Mouse (Mus musculus) forebrain, embryonic 14.5 days (tissue): Measurements from ENCODE around the gene Bcas3. TPM values are rescaled to one million over a fixed set of nuclear protein-coding genes. Genes with fewer than 3 reads are reported as not detected.

ENCODE experiments used
- ATAC-seq: fragments of 200-750 bp; cut with Nextera tagmentation; 2 replicates; pipeline ENCODE4 v1.8.0; 2017; ENCODE audit warnings: mild to moderate bottlenecking, moderate library complexity
- DNase-seq: peaks from one replicate; pipeline ENCODE4 v3.0.0-alpha.2; 2015; ENCODE audit warnings: low spot score
- H3K27ac ChIP-seq: fragments of 300-500 bp; sonication (generic); 2 replicates; pipeline ENCODE4 v1.5.1; 2014; ENCODE audit warnings: low read depth, mild to moderate bottlenecking, control low read depth, low read length, moderate library complexity
- H3K27me3 ChIP-seq: fragments of 300-500 bp; sonication (generic); replicated peaks from 2 replicates; pipeline ENCODE4 v1.6.1; 2014; ENCODE audit warnings: low read length, control low read depth, mixed read lengths; ENCODE audit not compliant: control insufficient read depth, insufficient read depth
- H3K36me3 ChIP-seq: fragments of 300-500 bp; sonication (generic); 2 replicates; pipeline ENCODE4 v1.6.1; 2014; ENCODE audit warnings: low read length, control low read depth; ENCODE audit not compliant: control insufficient read depth, insufficient read depth
- H3K4me1 ChIP-seq: fragments of 300-500 bp; sonication (generic); 2 replicates; pipeline ENCODE4 v1.6.1; 2014; ENCODE audit warnings: antibody characterized with exemption, low read length, control low read depth; ENCODE audit not compliant: control insufficient read depth, insufficient read depth
- H3K4me2 ChIP-seq: fragments of 300-500 bp; sonication (generic); 2 replicates; pipeline ENCODE4 v1.6.1; 2014; ENCODE audit warnings: mild to moderate bottlenecking, control low read depth, low read length
- H3K4me3 ChIP-seq: fragments of 300-500 bp; sonication (generic); 2 replicates; pipeline ENCODE4 v1.5.1; 2014; ENCODE audit warnings: low read depth, low read length, control low read depth
- H3K9ac ChIP-seq: fragments of 300-500 bp; sonication (generic); 2 replicates; pipeline ENCODE4 v1.6.1; 2014; ENCODE audit warnings: mild to moderate bottlenecking, low read length, control low read depth, moderate library complexity
- H3K9me3 ChIP-seq: fragments of 300-500 bp; sonication (generic); replicated peaks from 2 replicates; pipeline ENCODE4 v1.6.1; 2016; ENCODE audit warnings: low read length, control low read depth, mixed read lengths; ENCODE audit not compliant: control insufficient read depth
- WGBS: fragments of 180-500 bp; shearing (Covaris S2); extraction: QIAGEN DNeasy Blood & Tissue Kit; methylation state at CpG from one replicate; pipeline ENCODE4 v1.1.7; 2014; 5-methylcytosine and 5-hydroxymethylcytosine counted together
- polyA plus RNA-seq: library from polyadenylated mRNA; unstranded; fragments of >200 nt; fragmentation: Nextera tagmentation; extraction: Ambion mirVana; gene quantifications from 2 replicates; pipeline ENCODE4 v1.2.1, GENCODE M21; 2014

Bcas3 gene
- polyA plus RNA-seq, 1 experiment from 2014 or later, result 27.5 TPM

DNA sequence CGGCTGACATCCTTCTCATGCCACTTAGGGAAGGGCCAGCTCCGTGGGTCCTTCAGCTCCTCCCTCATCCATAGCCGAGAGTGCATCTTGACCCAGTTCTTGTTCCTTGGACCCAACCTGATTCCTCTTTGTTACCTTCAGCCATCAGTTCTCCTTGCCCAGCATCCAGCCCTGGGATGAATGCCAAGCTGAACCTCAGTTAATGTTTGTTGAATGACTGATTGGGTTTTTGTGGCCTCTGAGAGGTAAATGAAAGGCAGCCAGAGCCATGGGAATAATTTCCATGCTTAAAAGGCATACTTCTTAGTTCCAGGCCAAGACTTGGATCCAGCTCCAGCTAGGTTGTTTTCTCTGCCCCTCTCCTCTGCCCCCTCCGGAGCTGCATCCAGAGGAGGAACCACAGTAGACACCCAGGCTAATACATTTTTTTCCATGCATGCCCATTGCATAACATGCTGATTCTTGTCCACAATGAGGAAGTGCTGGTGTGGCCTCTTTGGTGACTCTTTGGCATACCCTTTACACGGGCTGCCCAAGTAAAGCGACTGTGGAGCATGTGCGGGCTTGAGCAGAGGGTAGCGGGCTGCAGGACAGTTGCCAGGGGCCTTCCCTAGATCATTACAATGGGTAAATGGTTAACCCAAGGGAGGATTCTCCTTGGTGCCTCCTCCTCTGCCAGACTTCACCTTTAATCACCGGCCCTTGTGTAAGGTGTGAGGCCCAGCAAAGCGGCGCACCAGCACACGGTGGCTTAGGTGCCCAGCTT lies 459.4 kb downstream of the Bcas3 start:
- Histone ChIP-seq H3K27ac (no peak overlapping the region), H3K9ac (no peak overlapping the region), H3K27me3 (no peaks in the 10 kb centered on the region), H3K9me3 (no peaks in the 10 kb centered on the region), H3K36me3 (no peaks in the 10 kb centered on the region), H3K4me2 (no peak overlapping the region), H3K4me1 (no peaks in the 10 kb centered on the region), H3K4me3 (no peak overlapping the region)
- 81% methylated on average over 12 of the region's 12 CpGs for WGBS
- ATAC-seq, result no peak
- no peak for DNase-seq

DNA sequence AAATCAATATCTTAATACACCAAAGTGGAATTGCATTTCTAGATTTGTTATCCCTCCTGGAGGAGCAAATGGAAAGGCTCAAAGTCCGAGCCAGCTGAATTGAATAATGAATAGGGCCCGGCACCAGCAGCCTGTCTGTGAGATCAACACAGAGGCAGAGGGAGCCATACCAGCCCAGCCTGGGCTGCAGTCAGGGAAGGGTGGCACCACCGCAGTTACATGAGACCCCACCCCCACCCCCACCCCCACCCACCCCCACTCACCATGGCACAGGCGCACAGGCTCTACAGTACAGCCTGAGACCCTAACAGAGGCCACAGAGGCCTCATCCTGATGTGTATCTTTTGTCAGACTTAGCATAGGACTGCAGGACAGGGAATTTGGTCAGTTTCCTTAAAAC lies 461.7 kb downstream of the Bcas3 start:
- 38% methylated on average over 4 of the region's 4 CpGs for WGBS
- H3K4me3 ChIP-seq, result no peak overlapping the region
- DNase-seq (no peak), ATAC-seq (no peak)
- no peaks in the 10 kb centered on the region for H3K27me3 ChIP-seq
- no peaks in the 10 kb centered on the region for H3K4me1 ChIP-seq
- H3K9ac ChIP-seq, result no peak overlapping the region
- no peaks in the 10 kb centered on the region for H3K9me3 ChIP-seq
- H3K27ac ChIP-seq, result no peak overlapping the region
- no peak overlapping the region for H3K4me2 ChIP-seq
- no peaks in the 10 kb centered on the region for H3K36me3 ChIP-seq

DNA sequence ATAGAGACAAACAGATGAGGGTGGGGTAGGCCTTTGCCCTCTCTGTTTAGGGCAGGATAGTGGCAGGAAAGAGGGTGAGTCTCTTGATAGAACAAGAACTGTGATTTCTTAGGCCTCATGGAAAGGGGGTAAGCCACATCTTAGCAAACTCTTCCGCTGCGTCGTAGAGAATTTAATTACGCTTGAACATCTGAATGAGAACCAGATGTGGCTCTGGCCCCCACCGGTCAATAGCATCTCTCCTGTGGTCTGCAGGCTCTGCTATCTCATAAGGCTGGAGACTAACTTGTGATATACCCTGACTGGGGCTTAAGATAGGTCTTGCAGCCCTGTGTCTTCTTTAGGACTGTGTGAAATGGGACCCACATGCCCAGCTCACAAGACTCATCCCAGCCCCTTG lies 463.5 kb downstream of the Bcas3 start:
- Histone ChIP-seq H3K27ac (no peak overlapping the region), H3K4me1 (no peaks in the 10 kb centered on the region), H3K36me3 (no peaks in the 10 kb centered on the region), H3K4me2 (no peak overlapping the region), H3K9me3 (no peaks in the 10 kb centered on the region), H3K4me3 (no peak overlapping the region), H3K27me3 (no peaks in the 10 kb centered on the region), H3K9ac (no peak overlapping the region)
- no peak for DNase-seq
- WGBS, result 91% methylated on average over 5 of the region's 5 CpGs
- no peak for ATAC-seq

DNA sequence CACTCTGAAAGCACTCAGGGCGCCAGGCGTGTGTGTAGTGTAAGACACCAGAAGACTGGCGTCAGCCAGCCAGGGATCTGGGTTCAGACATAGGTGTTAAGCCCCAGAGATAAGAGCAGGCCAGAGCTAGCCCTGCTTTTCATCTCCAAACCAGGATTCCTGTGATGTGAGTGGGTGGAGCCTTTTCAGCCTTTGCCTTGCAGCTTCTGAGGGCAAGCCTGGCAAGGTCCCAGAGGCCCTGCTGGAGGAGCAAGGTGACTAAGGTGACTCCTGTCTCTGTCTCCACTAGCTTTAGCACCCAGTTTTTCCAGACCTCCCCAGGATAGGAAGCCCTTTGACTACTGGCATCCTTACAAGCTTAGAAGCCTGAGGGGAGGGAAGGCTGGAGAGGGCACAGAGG lies 465.4 kb downstream of the Bcas3 start:
- DNase-seq (no peak), ATAC-seq (no peak)
- Histone ChIP-seq H3K4me3 (no peak overlapping the region), H3K27me3 (0 out of 2 replicates have a peak, but pooled peaks cover 6% of the 10 kb centered on the region), H3K36me3 (no peaks in the 10 kb centered on the region), H3K9me3 (no peaks in the 10 kb centered on the region), H3K27ac (no peak overlapping the region), H3K4me1 (no peaks in the 10 kb centered on the region), H3K4me2 (no peak overlapping the region), H3K9ac (no peak overlapping the region)
- WGBS, result 71% methylated on average over 3 of the region's 3 CpGs

DNA sequence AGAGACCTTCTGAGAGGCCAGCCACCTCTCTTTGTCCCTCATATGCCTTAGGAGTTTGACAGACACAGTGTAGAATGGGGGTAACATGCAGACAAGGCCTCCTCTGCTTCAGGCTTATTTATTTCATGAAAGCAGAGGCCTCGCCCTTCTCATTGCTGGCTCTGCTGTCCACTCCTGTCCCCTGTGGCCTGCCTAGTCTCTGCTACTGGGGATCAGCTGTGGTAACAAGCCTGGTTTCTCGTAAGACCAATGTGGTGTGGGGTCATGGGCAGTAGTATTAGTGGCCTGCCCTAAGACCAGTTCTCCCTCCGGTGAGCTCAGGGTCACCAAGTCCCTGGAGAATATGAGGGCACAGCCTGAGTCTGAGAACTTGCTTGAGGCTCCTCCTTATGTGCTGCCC lies 468.0 kb downstream of the Bcas3 start:
- Histone ChIP-seq H3K9me3 (no peaks in the 10 kb centered on the region), H3K4me3 (no peak overlapping the region), H3K4me2 (no peak overlapping the region), H3K27me3 (peaks cover 24% of the 10 kb centered on the region), H3K27ac (no peak overlapping the region), H3K4me1 (no peaks in the 10 kb centered on the region), H3K36me3 (no peaks in the 10 kb centered on the region), H3K9ac (no peak overlapping the region)
- 81% methylated on average over 3 of the region's 3 CpGs for WGBS
- no peak for DNase-seq
- no peak for ATAC-seq

DNA sequence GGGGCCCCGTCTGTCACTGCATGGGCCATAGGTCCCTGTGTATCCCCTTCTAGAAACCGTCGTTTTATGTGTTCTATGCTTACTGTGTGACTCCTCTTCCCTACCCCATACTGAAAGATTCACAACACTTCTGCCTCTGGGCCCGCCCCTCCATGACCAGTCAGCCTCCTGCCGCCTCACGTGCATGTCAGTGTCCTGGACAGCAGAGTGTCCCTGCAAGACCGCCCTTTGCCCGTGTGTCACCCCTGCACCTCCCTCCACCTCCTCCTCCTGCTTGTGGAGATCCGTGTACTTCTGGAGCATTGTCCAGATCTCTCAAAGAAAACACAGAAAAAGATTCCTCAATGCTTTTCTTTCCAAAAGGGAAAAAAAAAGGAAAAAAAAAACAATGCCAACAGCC lies 468.7 kb downstream of the Bcas3 start:
- no peak overlapping the region for H3K4me3 ChIP-seq
- H3K4me2 ChIP-seq, result no peak overlapping the region
- 85% methylated on average over 9 of the region's 9 CpGs for WGBS
- peaks cover 31% of the 10 kb centered on the region for H3K27me3 ChIP-seq
- no peaks in the 10 kb centered on the region for H3K9me3 ChIP-seq
- no peaks in the 10 kb centered on the region for H3K4me1 ChIP-seq
- no peak overlapping the region for H3K27ac ChIP-seq
- H3K9ac ChIP-seq, result no peak overlapping the region
- DNase-seq, result no peak
- H3K36me3 ChIP-seq, result no peaks in the 10 kb centered on the region
- no peak for ATAC-seq

DNA sequence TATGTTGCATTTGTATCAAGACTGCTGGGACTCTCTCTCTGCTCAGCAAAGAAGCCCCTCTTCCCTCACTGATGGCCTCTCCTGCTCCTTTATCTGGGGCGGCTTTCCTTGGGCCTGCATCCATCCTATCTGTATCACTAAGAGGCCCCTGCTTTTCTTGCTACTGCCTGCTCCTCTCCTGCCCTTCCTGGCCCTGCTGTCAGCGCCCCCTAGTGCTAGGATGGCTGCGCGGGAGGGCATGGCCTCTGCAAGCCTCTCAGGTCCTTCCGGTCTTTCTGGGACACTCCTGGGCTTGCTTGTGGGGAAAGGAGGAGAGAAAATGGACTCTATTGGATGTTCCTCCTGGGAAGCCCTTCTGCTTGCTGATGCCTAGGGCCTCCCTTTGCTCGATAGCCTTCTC lies 470.2 kb downstream of the Bcas3 start:
- no peak overlapping the region for H3K4me2 ChIP-seq
- DNase-seq (peak; percentile 57), ATAC-seq (no peak)
- H3K9ac ChIP-seq, result no peak overlapping the region
- H3K27ac ChIP-seq, result no peak overlapping the region
- no peaks in the 10 kb centered on the region for H3K36me3 ChIP-seq
- H3K9me3 ChIP-seq, result no peaks in the 10 kb centered on the region
- H3K4me3 ChIP-seq, result no peak overlapping the region
- WGBS, result 17% methylated on average over 6 of the region's 6 CpGs
- no peaks in the 10 kb centered on the region for H3K4me1 ChIP-seq
- H3K27me3 ChIP-seq, result peaks cover 45% of the 10 kb centered on the region

DNA sequence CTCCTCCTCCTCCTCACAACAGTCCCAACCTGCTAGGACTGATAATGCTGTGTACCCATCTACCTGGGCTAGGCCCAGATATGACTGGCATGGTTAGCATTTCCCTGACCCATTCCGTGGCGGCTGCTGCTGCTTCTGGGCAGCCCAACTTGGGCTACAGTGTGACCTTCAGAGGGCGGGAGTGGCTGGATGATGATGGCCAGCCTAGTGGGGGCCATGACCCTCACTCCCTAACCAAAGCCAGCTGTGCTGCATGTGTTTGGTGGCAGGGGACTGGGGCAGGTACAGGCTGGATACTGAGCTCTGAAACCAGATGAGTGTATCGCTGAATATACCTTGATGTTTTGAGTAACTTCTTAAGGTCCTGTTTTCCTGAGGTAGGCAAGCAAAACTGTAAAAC lies 470.8 kb downstream of the Bcas3 start:
- Histone ChIP-seq H3K4me1 (no peaks in the 10 kb centered on the region), H3K27me3 (peaks cover 51% of the 10 kb centered on the region), H3K9me3 (no peaks in the 10 kb centered on the region), H3K27ac (no peak overlapping the region), H3K9ac (no peak overlapping the region), H3K36me3 (no peaks in the 10 kb centered on the region), H3K4me3 (no peak overlapping the region), H3K4me2 (no peak overlapping the region)
- 90% methylated on average over 4 of the region's 4 CpGs for WGBS
- ATAC-seq (no peak), DNase-seq (no peak)

DNA sequence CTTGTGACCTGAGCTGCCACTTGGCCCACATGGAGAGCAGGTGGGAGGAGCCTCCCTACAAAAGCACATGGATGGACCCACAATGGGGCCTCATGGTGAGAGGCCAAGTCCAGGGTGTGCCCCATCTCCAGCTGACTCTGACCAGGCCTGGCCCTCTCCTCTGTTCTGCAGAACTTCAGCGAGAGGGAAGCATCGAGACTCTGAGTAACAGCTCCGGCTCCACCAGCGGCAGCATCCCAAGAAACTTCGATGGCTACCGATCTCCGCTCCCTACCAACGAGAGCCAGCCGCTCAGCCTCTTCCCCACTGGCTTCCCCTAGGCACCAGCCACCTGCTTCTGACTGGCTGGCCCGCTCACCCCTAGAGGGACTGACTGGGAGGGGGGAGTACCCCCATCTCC lies 472.1 kb downstream of the Bcas3 start:
- ATAC-seq (no peak), DNase-seq (no peak)
- Histone ChIP-seq H3K27me3 (peaks cover 63% of the 10 kb centered on the region), H3K4me2 (no peak overlapping the region), H3K9me3 (no peaks in the 10 kb centered on the region), H3K4me3 (no peak overlapping the region), H3K9ac (no peak overlapping the region), H3K36me3 (no peaks in the 10 kb centered on the region), H3K4me1 (peaks cover 4% of the 10 kb centered on the region), H3K27ac (no peak overlapping the region)
- WGBS, result 61% methylated on average over 10 of the region's 10 CpGs
